Mouse (Mus musculus): ENCODE measurements around the gene Alox5ap. TPM values are rescaled to one million over a fixed set of nuclear protein-coding genes. Genes with fewer than 3 reads are reported as not detected.

The Alox5ap gene
- polyA plus RNA-seq, 1 experiment from 2014 or later = 12.8 TPM

DNA sequence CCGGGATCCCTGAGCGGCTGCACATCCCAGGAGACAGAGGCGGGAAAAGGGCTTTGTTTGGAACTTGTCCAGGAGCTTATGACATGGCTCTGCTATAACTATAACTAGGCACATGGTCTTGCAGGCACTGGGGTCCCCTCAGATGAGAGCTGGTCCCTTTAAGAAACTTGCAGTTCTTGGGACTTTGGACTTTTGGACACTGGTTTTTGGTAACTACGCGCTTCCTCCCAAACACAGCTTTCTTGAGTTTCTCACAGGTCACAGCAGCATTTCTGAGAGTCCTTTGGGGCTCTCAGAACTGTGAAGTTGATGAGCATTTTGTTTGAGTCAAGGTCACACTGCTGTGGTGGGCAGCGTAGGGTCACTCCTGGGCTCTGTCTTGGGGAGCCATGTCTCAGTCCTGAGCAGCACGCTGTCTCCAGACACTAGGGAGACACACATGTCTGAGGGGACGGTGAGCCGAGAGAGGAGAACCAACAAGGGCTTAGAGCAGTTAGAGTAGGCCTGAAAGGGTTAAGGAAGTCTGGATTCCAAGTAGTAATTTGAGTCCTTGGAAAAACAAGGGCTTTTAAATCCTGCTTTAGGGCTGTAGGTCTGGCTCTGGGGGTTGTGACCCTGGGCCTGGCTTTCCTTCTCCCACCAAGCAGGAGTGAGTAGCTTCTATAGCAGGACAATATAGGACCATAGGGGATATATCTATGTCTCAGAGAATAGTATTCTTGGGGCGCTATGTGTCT lies 67.0 kb downstream of the Alox5ap start:
- Histone ChIP-seq H3K9ac (ENCODE audit: low read depth, low read length) (no peak overlapping the region), H3K4me2 (replicated peaks; ENCODE audit: low read depth, low read length) (no peak overlapping the region; the same call in 1 of the 2 replicates), H3K36me3 (ENCODE audit: control insufficient read depth, insufficient read depth, low read length) (no peaks in the 10 kb centered on the region), H3K27ac (ENCODE audit: low read depth, low read length) (peak overlapping the region; percentile 84), H3K27me3 (ENCODE audit: control insufficient read depth, insufficient read depth, low read length) (no peaks in the 10 kb centered on the region), H3K9me3 (ENCODE audit: control insufficient read depth, low read length) (no peaks in the 10 kb centered on the region), H3K4me1 (ENCODE audit: control insufficient read depth, insufficient read depth, low read length) (peaks cover 35% of the 10 kb centered on the region), H3K4me3 (ENCODE audit: low read length) (no peak overlapping the region)
- WGBS = 24% methylated on average over 10 of the region's 10 CpGs
- peak; percentile 58 for ATAC-seq (ENCODE audit: low FRiP score, low TSS enrichment)

GRCm38 (mm10) chr5:149332787-149333186 lies 68.2 kb downstream of the Alox5ap start:
- H3K4me1 ChIP-seq (ENCODE audit: control insufficient read depth, insufficient read depth, low read length) = peaks cover 35% of the 10 kb centered on the region
- H3K27ac ChIP-seq (ENCODE audit: low read depth, low read length) = peak overlapping the region; percentile 84; the same call in 1 of the 2 replicates
- 93% methylated on average over 4 of the region's 4 CpGs for WGBS

GRCm38 (mm10) chr5:149333941-149334698 lies 69.6 kb downstream of the Alox5ap start:
- H3K27ac ChIP-seq (ENCODE audit: low read depth, low read length) = no peak overlapping the region
- ATAC-seq (ENCODE audit: low FRiP score, low TSS enrichment) = no peak

More at GRCm38 (mm10) chr5:149332787-149333186, 68.2 kb downstream of the Alox5ap start:
- H3K4me3 ChIP-seq (ENCODE audit: low read length) = no peak overlapping the region
- H3K9ac ChIP-seq (ENCODE audit: low read depth, low read length) = no peak overlapping the region
- ATAC-seq (ENCODE audit: low FRiP score, low TSS enrichment) = no peak
- H3K9me3 ChIP-seq (ENCODE audit: control insufficient read depth, low read length) = no peaks in the 10 kb centered on the region
- H3K4me2 ChIP-seq (replicated peaks; ENCODE audit: low read depth, low read length) = no peak overlapping the region
- H3K36me3 ChIP-seq (ENCODE audit: control insufficient read depth, insufficient read depth, low read length) = no peaks in the 10 kb centered on the region
- no peaks in the 10 kb centered on the region for H3K27me3 ChIP-seq (ENCODE audit: control insufficient read depth, insufficient read depth, low read length)

GRCm38 (mm10) chr5:149335009-149335408 lies 70.4 kb downstream of the Alox5ap start:
- Histone ChIP-seq H3K27ac (ENCODE audit: low read depth, low read length) (no peak overlapping the region), H3K4me3 (ENCODE audit: low read length) (no peak overlapping the region), H3K9ac (ENCODE audit: low read depth, low read length) (no peak overlapping the region), H3K9me3 (ENCODE audit: control insufficient read depth, low read length) (no peaks in the 10 kb centered on the region), H3K4me1 (ENCODE audit: control insufficient read depth, insufficient read depth, low read length) (peaks cover 24% of the 10 kb centered on the region), H3K36me3 (ENCODE audit: control insufficient read depth, insufficient read depth, low read length) (no peaks in the 10 kb centered on the region), H3K27me3 (ENCODE audit: control insufficient read depth, insufficient read depth, low read length) (no peaks in the 10 kb centered on the region), H3K4me2 (replicated peaks; ENCODE audit: low read depth, low read length) (no peak overlapping the region)
- no peak for ATAC-seq (ENCODE audit: low FRiP score, low TSS enrichment)
- WGBS = 94% methylated on average over 12 of the region's 12 CpGs

More at GRCm38 (mm10) chr5:149333941-149334698, 69.6 kb downstream of the Alox5ap start:
- 88% methylated on average over 8 of the region's 8 CpGs for WGBS
- H3K27me3 ChIP-seq (ENCODE audit: control insufficient read depth, insufficient read depth, low read length) = no peaks in the 10 kb centered on the region
- no peak overlapping the region for H3K4me2 ChIP-seq (replicated peaks; ENCODE audit: low read depth, low read length)
- no peak overlapping the region for H3K4me3 ChIP-seq (ENCODE audit: low read length)
- no peak overlapping the region for H3K9ac ChIP-seq (ENCODE audit: low read depth, low read length)
- peaks cover 29% of the 10 kb centered on the region for H3K4me1 ChIP-seq (ENCODE audit: control insufficient read depth, insufficient read depth, low read length)
- no peaks in the 10 kb centered on the region for H3K36me3 ChIP-seq (ENCODE audit: control insufficient read depth, insufficient read depth, low read length)
- no peaks in the 10 kb centered on the region for H3K9me3 ChIP-seq (ENCODE audit: control insufficient read depth, low read length)

- peak; percentile 77 for ATAC-seq (ENCODE audit: low FRiP score, low TSS enrichment)
- H3K4me1 ChIP-seq (ENCODE audit: control insufficient read depth, insufficient read depth, low read length) = peaks cover 20% of the 10 kb centered on the region
These were observed 71.1 kb downstream of the Alox5ap start for GRCm38 (mm10) chr5:149335563-149336238.

DNA sequence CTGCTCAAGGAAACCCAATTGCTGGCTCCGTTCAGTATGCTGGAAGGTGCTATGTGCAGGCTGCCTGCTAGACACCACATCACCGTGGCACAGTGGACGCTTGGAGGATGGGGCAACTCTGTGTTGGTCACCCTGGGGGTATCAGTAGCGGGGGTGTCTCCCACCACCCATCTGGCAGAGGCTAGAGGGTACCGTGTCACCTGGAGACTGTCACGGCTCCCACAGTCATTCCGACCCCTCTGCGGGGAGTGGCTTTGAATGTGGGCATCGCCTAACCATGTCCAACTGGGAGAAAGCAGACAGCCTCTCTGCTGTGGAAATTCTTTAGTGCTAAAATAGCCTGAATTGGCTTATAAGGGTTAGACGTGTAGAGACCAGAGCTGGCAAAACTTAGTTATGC lies 72.6 kb downstream of the Alox5ap start:
- no peak overlapping the region for H3K4me2 ChIP-seq (replicated peaks; ENCODE audit: low read depth, low read length)
- no peak overlapping the region for H3K4me3 ChIP-seq (ENCODE audit: low read length)
- H3K9me3 ChIP-seq (ENCODE audit: control insufficient read depth, low read length) = no peaks in the 10 kb centered on the region
- H3K27ac ChIP-seq (ENCODE audit: low read depth, low read length) = no peak overlapping the region
- no peak overlapping the region for H3K9ac ChIP-seq (ENCODE audit: low read depth, low read length)
- no peaks in the 10 kb centered on the region for H3K36me3 ChIP-seq (ENCODE audit: control insufficient read depth, insufficient read depth, low read length)
- no peak for ATAC-seq (ENCODE audit: low FRiP score, low TSS enrichment)
- 89% methylated on average over 10 of the region's 10 CpGs for WGBS
- no peaks in the 10 kb centered on the region for H3K27me3 ChIP-seq (ENCODE audit: control insufficient read depth, insufficient read depth, low read length)
- peaks cover 5% of the 10 kb centered on the region for H3K4me1 ChIP-seq (ENCODE audit: control insufficient read depth, insufficient read depth, low read length)

More at GRCm38 (mm10) chr5:149335563-149336238, 71.1 kb downstream of the Alox5ap start:
- H3K9me3 ChIP-seq (ENCODE audit: control insufficient read depth, low read length) = no peaks in the 10 kb centered on the region
- no peak overlapping the region for H3K9ac ChIP-seq (ENCODE audit: low read depth, low read length)
- H3K36me3 ChIP-seq (ENCODE audit: control insufficient read depth, insufficient read depth, low read length) = no peaks in the 10 kb centered on the region
- 40% methylated on average over 21 of the region's 21 CpGs for WGBS
- no peak overlapping the region for H3K27ac ChIP-seq (ENCODE audit: low read depth, low read length)
- no peaks in the 10 kb centered on the region for H3K27me3 ChIP-seq (ENCODE audit: control insufficient read depth, insufficient read depth, low read length)
- H3K4me2 ChIP-seq (replicated peaks; ENCODE audit: low read depth, low read length) = no peak overlapping the region
- no peak overlapping the region for H3K4me3 ChIP-seq (ENCODE audit: low read length)

Small RNA genes within 50 kb of the gene (microRNA-seq; reads per million reads assigned to microRNA genes)
- not detected for gene Gm24105

Other genes with a start within 250 kb of the Alox5ap start
- gene Uspl1, start 80.4 kb upstream of the Alox5ap start, polyA plus RNA-seq (2014; fragmentation: Nextera tagmentation; extraction: Ambion mirVana) = 44.2 and 53.9 TPM in 2 replicates
- gene Hmgb1, start 80.3 kb upstream of the Alox5ap start, polyA plus RNA-seq (2014; fragmentation: Nextera tagmentation; extraction: Ambion mirVana) = 1,862 and 2,225 TPM in 2 replicates
- gene Medag, start 147.0 kb downstream of the Alox5ap start, polyA plus RNA-seq (2014; fragmentation: Nextera tagmentation; extraction: Ambion mirVana) = 0.18 TPM in 1 of 2 replicates, not detected in the other
- 0.19 and 0.26 TPM in 2 replicates for gene Tex26, start 174.9 kb downstream of the Alox5ap start, polyA plus RNA-seq (2014; fragmentation: Nextera tagmentation; extraction: Ambion mirVana)

Measured in kidney, embryonic 14.5 days (tissue).